Mouse (Mus musculus) limb, embryonic 10.5 days (tissue): ENCODE measurements around the gene Tanc2. TPM values are rescaled to one million over a fixed set of nuclear protein-coding genes. Genes with fewer than 3 reads are reported as not detected.

ENCODE experiments used
- DNase-seq: peaks from one replicate; pipeline ENCODE4 v3.0.0-alpha.2; 2017; ENCODE audit warnings: low spot score
- H3K27ac ChIP-seq: fragments of 300-500 bp; sonication (generic); 2 replicates; pipeline ENCODE4 v1.5.1; 2016; ENCODE audit warnings: mild to moderate bottlenecking
- H3K27me3 ChIP-seq: fragments of 300-500 bp; sonication (generic); 2 replicates; pipeline ENCODE4 v1.6.1; 2016; ENCODE audit warnings: low read depth, mild to moderate bottlenecking; ENCODE audit not compliant: poor library complexity, severe bottlenecking
- H3K36me3 ChIP-seq: fragments of 300-500 bp; sonication (generic); 2 replicates; pipeline ENCODE4 v1.6.1; 2016; ENCODE audit warnings: mild to moderate bottlenecking, moderate library complexity
- H3K4me1 ChIP-seq: fragments of 300-500 bp; sonication (generic); 2 replicates; pipeline ENCODE4 v1.6.1; 2016
- H3K4me3 ChIP-seq: fragments of 300-500 bp; sonication (generic); 2 replicates; pipeline ENCODE4 v1.5.1; 2016; ENCODE audit warnings: mild to moderate bottlenecking, moderate library complexity
- H3K9me3 ChIP-seq: fragments of 300-500 bp; sonication (generic); replicated peaks from 2 replicates; pipeline ENCODE4 v1.6.1; 2016; ENCODE audit warnings: mild to moderate bottlenecking
- WGBS: fragments of 180-500 bp; shearing (Covaris S2); methylation state at CpG from one replicate; pipeline ENCODE4 v1.1.7; 2016; 5-methylcytosine and 5-hydroxymethylcytosine counted together
- polyA plus RNA-seq: library from polyadenylated mRNA; unstranded; fragments of >200 nt; fragmentation: Nextera tagmentation; extraction: Ambion mirVana; gene quantifications from 2 replicates; pipeline ENCODE4 v1.2.1, GENCODE M21; 2016

The Tanc2 gene
- polyA plus RNA-seq, 1 experiment from 2014 or later: 4.3 TPM

DNA sequence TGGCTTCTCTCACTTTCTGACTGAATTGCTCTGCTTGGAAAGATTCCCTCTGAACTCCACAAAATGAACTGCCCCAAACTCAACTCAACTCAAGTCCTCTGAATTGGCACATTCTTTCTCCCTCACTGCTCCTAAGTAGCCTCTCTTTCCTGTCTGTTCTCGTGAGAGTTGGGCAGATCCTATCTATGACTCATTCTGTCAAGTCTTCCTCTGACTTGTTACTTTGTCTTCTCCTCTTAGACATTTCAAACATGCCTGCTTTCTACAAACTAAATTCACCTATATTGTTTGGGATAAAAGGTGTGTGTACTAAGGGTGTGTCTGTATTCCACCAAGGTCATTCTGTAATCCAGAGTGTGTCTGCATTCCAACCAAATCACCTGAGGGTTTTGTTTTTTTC lies 309.4 kb downstream of the Tanc2 start:
- no peaks in the 10 kb centered on the region for H3K9me3 ChIP-seq

DNA sequence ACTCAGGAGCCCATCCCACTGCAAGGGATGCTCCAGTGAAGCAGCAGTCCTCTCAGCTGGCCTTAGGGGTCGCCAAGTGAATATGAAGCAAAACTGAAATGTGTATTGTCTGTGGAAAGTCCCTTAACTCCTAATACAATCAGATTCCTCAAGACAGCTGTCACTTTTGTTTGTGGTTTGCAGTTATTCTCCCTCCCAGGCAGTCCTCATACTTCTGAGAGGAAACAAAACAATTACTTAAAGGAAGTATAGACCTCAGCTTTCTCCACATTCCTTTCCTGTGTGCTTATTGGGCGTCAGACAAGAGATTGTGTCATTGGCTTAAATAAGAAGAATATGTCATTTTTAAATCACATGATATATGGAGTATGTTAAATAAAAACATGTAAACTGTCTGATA lies 311.7 kb downstream of the Tanc2 start:
- WGBS: 88% methylated on average over 2 of the region's 2 CpGs
- H3K27me3 ChIP-seq: no peaks in the 10 kb centered on the region
- H3K4me3 ChIP-seq: no peak overlapping the region
- no peak overlapping the region for H3K27ac ChIP-seq
- H3K4me1 ChIP-seq: no peaks in the 10 kb centered on the region
- DNase-seq: no peak
- H3K9me3 ChIP-seq: no peaks in the 10 kb centered on the region
- 0 out of 2 replicates have a peak, but pooled peaks cover 5% of the 10 kb centered on the region for H3K36me3 ChIP-seq

More for the DNA sequence above, 309.4 kb downstream of the Tanc2 start:
- Histone ChIP-seq H3K4me3 (no peak overlapping the region), H3K36me3 (0 out of 2 replicates have a peak, but pooled peaks cover 2% of the 10 kb centered on the region), H3K27me3 (no peaks in the 10 kb centered on the region), H3K4me1 (no peaks in the 10 kb centered on the region), H3K27ac (no peak overlapping the region)
- 65% methylated on average over 1 of the region's 1 CpGs for WGBS
- no peak for DNase-seq

DNA sequence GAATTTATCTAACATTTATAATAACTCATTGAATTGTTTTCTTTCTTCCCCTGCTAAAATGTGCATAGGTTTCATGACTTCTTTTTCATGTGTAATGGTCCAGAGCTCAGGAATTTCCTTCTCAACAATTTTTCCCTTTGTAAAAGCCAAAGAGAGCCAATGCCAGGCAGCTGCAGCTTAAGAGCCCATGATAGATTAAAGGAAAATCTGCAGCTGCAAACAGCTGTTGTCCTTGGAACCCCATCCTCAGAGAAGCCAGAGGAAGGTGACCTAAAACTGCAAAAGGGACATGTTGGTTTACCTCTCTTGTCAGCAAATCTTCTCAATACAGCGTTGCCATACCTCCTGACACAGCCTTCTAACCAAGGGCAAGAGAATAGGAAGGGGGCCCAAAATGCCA lies 313.2 kb downstream of the Tanc2 start:
- Histone ChIP-seq H3K9me3 (no peaks in the 10 kb centered on the region), H3K4me3 (no peak overlapping the region), H3K27ac (no peak overlapping the region), H3K36me3 (0 out of 2 replicates have a peak, but pooled peaks cover 5% of the 10 kb centered on the region), H3K27me3 (no peaks in the 10 kb centered on the region), H3K4me1 (no peaks in the 10 kb centered on the region)
- 83% methylated on average over 1 of the region's 1 CpGs for WGBS
- DNase-seq: no peak

DNA sequence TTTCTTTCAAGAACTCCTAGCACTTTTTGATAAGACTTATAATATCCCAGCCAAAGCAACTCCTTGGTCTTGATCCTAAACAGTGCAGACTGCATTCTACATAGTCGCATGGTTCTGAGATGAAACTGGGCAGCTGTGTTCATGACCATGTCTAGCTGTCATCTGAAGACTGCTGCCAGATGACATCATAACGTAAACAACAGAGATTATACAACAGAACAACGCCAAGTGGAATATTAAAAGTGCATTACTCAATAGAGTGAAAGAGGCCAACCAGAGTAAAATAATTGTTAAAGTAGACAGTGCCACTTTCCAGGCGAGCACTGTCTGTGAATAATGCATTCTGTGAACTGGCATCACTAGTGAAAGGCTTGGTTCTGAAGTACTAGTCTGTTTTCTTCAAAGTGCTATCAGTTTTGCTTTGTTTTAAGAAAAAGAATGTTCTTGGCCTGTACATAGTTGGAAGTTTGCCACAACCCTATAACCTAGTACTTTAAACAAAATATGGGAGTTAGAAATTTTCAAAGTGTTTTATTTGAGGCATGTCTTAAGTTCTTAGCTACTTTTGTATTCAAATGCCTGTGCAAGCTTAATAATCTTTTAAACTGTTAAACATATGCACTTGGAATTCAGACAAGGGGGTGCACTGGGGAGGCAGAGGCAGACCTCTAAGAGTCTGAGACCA lies 315.9 kb downstream of the Tanc2 start:
- no peaks in the 10 kb centered on the region for H3K9me3 ChIP-seq
- H3K4me1 ChIP-seq: no peaks in the 10 kb centered on the region
- H3K27me3 ChIP-seq: no peaks in the 10 kb centered on the region
- no peak overlapping the region for H3K27ac ChIP-seq
- H3K4me3 ChIP-seq: no peak overlapping the region
- DNase-seq: no peak
- H3K36me3 ChIP-seq: 0 out of 2 replicates have a peak, but pooled peaks cover 5% of the 10 kb centered on the region
- 86% methylated on average over 4 of the region's 4 CpGs for WGBS

DNA sequence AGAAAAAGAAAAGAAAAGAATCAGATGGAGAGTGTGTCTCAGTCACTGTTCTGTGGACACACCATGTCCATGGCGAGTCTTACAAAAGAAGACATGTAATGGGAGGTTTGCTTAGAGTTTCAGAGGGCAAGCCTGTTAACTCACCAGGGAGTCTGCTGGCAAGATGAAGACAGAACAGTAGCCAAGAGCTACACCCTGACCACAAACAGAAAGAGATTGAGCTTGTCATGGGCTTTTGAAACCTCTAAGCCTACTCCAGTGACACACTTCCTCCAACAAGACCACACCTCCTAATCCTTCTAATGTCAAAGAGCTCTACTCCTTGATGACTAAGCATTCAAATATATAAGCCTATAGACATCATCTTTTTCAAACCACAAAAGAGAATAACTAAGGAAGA lies 317.6 kb downstream of the Tanc2 start:
- WGBS: 95% methylated on average over 1 of the region's 1 CpGs
- no peaks in the 10 kb centered on the region for H3K9me3 ChIP-seq
- DNase-seq: no peak
- no peaks in the 10 kb centered on the region for H3K4me1 ChIP-seq
- H3K27me3 ChIP-seq: no peaks in the 10 kb centered on the region
- 0 out of 2 replicates have a peak, but pooled peaks cover 5% of the 10 kb centered on the region for H3K36me3 ChIP-seq
- no peak overlapping the region for H3K27ac ChIP-seq
- H3K4me3 ChIP-seq: no peak overlapping the region

DNA sequence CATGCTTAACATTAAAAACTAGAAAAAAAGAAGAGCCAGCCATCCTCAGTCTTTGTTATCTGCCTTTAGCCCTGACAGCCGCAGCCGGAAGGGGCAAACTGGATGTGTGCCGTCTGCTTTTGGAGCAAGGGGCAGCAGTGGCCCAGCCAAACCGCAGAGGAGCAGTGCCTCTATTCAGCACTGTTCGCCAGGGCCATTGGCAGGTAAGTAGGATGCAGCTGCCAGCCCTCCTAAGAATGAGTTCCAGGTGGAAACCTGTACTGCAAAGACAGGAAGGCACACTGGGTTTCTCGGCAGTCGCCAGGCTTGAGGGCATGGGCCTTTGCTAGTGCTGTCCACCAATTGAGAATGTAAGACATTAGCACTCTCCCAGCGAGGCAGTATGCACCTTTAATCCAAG lies 319.1 kb downstream of the Tanc2 start:
- Histone ChIP-seq H3K27me3 (no peaks in the 10 kb centered on the region), H3K36me3 (0 out of 2 replicates have a peak, but pooled peaks cover 8% of the 10 kb centered on the region), H3K4me1 (no peaks in the 10 kb centered on the region), H3K4me3 (no peak overlapping the region), H3K27ac (no peak overlapping the region), H3K9me3 (no peaks in the 10 kb centered on the region)
- 86% methylated on average over 8 of the region's 8 CpGs for WGBS
- no peak for DNase-seq

DNA sequence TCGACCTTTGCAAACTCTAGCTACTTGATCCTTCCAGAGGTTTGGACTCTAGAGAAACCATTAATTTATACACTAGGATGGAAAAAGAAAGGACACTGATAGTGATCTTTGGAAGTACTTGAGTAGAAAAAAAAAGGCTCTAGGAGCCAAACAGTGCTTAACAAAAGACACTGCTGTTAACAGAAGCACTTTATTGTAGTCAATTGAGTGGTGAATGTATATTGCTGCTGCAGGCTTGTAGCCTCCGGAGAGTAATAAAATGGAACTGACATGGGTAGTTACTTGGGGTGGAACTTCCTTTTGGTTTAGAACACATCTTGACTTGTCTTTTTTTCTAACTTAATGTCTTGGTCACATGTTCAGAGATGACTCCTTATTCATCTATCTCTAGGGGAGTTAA lies 319.8 kb downstream of the Tanc2 start:
- Histone ChIP-seq H3K36me3 (0 out of 2 replicates have a peak, but pooled peaks cover 6% of the 10 kb centered on the region), H3K4me1 (no peaks in the 10 kb centered on the region), H3K27ac (no peak overlapping the region), H3K9me3 (no peaks in the 10 kb centered on the region), H3K27me3 (no peaks in the 10 kb centered on the region), H3K4me3 (no peak overlapping the region)
- no peak for DNase-seq
- WGBS: 66% methylated on average over 2 of the region's 2 CpGs

DNA sequence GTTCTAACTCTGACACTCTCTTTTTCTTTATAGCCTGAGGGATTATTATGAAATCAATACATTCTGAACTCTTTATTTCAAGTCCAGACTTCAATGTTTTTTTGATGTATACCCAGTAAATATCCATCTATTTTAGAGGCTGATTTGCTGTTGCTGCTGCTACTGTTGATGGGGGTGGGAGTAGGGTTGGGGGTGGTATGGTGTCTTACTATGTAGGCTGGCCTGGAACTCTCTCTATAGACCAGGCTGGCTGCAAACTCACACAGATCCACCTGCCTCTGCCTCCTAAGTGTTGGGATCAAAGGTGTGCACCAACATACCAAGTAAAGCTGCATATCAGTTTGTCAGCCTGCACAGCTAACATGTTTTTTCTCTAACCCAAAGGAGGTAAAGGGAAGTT lies 321.4 kb downstream of the Tanc2 start:
- Histone ChIP-seq H3K9me3 (no peaks in the 10 kb centered on the region), H3K4me3 (no peak overlapping the region), H3K4me1 (no peaks in the 10 kb centered on the region), H3K36me3 (0 out of 2 replicates have a peak, but pooled peaks cover 5% of the 10 kb centered on the region), H3K27me3 (no peaks in the 10 kb centered on the region), H3K27ac (no peak overlapping the region)
- DNase-seq: no peak

DNA sequence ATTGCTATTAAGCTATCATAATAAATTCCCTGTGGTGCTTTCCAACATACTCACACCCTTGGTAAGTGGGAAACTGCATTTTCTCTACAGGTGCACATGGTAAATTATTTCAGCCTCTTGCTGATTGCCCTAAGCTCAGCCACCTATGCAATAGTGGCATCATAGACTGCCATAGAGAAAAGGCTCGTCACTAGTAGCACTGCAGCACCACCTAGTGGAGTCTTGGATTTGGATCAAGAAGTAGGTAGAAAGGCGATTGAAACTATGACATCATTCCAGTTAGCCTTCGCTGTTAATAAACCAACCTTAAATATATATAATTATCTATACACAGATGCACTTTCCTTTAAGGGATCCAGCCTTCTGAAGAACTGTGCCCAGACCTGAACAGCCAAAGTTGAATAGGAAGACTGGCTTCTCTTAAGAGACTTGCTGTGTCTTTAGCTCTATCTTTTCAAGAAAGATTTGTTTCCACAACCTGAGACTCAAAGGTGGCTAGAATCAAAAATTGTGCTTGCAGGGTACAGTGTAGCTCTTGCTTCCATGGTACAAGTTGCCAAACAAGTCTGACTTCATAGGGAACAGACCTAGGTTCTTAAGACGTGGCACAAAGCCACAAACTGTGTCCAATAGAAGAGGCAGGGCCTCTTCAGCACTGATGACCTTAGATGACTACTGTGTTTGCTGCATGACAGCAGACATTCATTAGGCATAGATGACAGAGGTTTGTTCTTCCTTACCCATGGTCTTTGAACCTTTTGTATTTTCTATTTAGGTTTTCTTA lies 322.0 kb downstream of the Tanc2 start:
- 0 out of 2 replicates have a peak, but pooled peaks cover 5% of the 10 kb centered on the region for H3K36me3 ChIP-seq
- no peaks in the 10 kb centered on the region for H3K27me3 ChIP-seq
- WGBS: 41% methylated on average over 4 of the region's 4 CpGs
- H3K9me3 ChIP-seq: no peaks in the 10 kb centered on the region
- H3K4me3 ChIP-seq: no peak overlapping the region
- peak; percentile 72 for DNase-seq
- no peak overlapping the region for H3K27ac ChIP-seq
- H3K4me1 ChIP-seq: no peaks in the 10 kb centered on the region

DNA sequence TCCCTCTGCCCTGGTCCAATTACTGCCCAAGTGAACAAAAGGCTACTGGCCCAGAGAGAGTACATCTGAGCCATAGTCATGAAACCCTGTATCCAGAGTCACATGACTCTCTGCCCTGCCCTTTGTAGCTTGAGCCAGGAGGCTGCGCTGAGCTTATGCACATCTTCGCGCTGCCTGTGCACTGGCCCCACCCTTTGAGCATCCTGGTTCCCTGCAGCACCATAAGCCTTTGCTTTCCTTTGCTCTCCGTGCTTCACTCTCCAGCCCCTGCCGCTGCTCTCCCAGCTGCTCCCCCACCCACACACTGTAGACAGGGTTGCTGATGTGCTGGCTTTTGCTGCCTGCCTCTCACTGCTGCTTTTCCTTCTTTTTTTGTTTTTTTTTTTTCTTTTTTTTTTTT lies 323.8 kb downstream of the Tanc2 start:
- Histone ChIP-seq H3K27me3 (no peaks in the 10 kb centered on the region), H3K36me3 (0 out of 2 replicates have a peak, but pooled peaks cover 5% of the 10 kb centered on the region), H3K27ac (no peak overlapping the region), H3K4me1 (no peaks in the 10 kb centered on the region), H3K9me3 (no peaks in the 10 kb centered on the region), H3K4me3 (no peak overlapping the region)
- DNase-seq: no peak
- 60% methylated on average over 5 of the region's 5 CpGs for WGBS

DNA sequence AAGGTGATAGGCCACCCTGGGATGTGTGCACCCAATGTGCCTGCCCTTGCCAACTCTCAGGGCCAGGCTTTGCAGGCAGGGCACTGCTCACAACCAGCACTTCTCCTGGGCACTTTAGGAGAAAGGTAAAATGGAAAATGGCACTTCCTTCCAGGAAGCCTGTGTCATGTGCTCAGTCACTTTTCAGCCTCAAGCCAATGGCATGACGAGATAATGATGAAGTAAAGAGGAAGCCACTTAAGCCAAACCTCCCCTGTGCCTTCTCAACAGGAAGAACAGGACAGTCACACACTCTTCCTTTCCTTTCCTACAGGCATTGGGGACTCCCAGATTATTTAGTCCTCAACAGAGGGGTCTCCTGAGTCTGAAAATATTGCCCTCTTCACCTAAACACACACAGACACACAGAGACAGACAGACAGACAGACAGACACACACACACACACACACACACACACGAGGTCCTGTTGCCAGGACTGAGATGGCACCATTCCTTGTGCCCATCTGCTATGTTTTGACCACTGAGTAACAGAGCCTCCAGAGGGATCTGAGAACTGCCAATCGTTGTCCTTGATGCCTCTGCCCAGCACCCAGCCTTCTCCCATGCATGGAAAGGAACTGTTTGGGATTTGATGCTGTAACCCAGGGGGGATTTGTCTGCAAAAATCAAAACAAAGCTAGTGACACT lies 330.5 kb downstream of the Tanc2 start:
- Histone ChIP-seq H3K36me3 (peaks cover 13% of the 10 kb centered on the region), H3K27ac (no peak overlapping the region), H3K4me1 (no peaks in the 10 kb centered on the region), H3K27me3 (no peaks in the 10 kb centered on the region), H3K9me3 (no peaks in the 10 kb centered on the region), H3K4me3 (no peak overlapping the region)
- WGBS: 80% methylated on average over 3 of the region's 3 CpGs
- DNase-seq: no peak

DNA sequence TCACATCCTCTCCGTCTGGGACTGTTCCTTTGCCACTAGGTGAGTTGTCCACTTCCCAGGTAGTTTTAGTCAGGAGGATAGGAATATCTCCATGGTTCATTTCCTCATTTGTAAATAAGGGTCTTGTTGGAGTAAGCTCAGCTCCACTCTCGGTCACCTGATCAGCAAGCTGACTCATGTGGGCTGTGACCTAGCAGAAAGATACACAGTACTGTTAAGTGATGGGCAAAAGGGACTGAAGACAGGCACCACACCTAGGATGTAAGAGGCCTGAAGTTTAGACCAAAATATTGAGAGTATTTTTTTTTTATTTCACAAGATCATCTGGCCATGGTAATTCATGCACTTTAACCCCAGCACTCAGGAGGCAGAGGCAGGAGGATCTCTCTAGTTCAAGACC lies 331.1 kb downstream of the Tanc2 start:
- no peak for DNase-seq
- H3K27ac ChIP-seq: no peak overlapping the region
- no peaks in the 10 kb centered on the region for H3K27me3 ChIP-seq
- WGBS: 96% methylated on average over 2 of the region's 2 CpGs
- H3K4me3 ChIP-seq: no peak overlapping the region
- H3K9me3 ChIP-seq: no peaks in the 10 kb centered on the region
- H3K36me3 ChIP-seq: peaks cover 13% of the 10 kb centered on the region
- no peaks in the 10 kb centered on the region for H3K4me1 ChIP-seq

DNA sequence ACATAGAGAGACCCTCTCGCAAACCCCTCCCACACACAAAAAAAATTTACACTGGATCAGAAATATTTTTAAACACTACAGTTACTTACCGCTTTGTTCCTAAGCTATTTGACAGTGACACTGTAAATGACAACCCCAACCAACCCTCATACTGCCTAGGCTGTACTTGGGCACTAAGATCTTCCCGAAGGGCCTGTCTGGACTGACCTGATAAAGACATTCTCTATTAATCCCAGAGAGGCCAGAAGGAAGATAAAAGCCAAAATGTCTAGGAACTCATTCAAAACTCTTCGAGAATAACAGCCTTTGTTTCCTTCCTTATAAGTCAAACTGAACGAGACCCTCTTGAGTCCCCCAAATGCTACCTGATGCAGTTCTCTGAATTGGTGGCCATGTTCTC lies 331.5 kb downstream of the Tanc2 start:
- Histone ChIP-seq H3K4me3 (no peak overlapping the region), H3K9me3 (no peaks in the 10 kb centered on the region), H3K27me3 (no peaks in the 10 kb centered on the region), H3K4me1 (no peaks in the 10 kb centered on the region), H3K36me3 (peaks cover 13% of the 10 kb centered on the region), H3K27ac (no peak overlapping the region)
- no peak for DNase-seq
- 92% methylated on average over 5 of the region's 5 CpGs for WGBS
